Mouse (Mus musculus): ENCODE measurements around the gene Tmem240.

DNA sequence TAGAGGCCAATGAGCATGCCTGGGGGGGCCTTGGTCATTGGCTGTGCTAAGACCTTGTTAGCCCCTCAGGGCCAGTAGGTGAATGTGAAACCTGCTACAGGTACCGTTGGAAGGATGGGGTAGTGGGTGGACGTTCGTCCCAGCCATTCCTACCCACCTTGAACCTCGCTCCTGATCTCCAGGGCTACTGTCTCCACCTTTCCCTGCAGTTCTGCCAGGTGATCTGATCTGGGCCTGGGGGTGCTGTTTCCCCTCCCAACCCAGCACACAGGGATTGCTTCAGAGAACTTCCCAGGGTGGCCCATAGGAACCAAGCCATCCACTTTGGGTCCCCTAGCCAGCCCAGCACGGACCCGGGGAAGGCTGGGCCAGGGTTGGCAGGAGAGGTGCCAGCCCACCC, 4.6 kb downstream of the Tmem240 start:
- no peak for TF ChIP-seq CTCF (conservative IDR thresholded peaks at IDR 0.05; ENCODE audit: low read length)
- TF ChIP-seq NANOG (IDR thresholded peaks at IDR 0.05; ENCODE audit: borderline replicate concordance, low read length): no peak
- no peak for TF ChIP-seq POU5F1 (IDR thresholded peaks at IDR 0.05; ENCODE audit: borderline replicate concordance, low read length)

All from E14TG2a.4 (cell line).